Mouse (Mus musculus) megakaryocyte progenitor cell, adult 5-6 weeks (primary cell): ENCODE results near the gene Iqck. TPM values are rescaled to one million over a fixed set of nuclear protein-coding genes. Genes with fewer than 3 reads are reported as not detected.

Experiments used
- ATAC-seq: replicated peaks from 2 replicates; pipeline ENCODE4 v1.8.0; 2016; ENCODE audit warnings: mild to moderate bottlenecking, moderate TSS enrichment, inconsistent platforms; ENCODE audit not compliant: poor library complexity
- total RNA-seq, 2 experiments: library from RNA; stranded (forward) in 1 of 2; stranded (reverse) in 1 of 2; fragments of 157-497, 149-512 nt in 1 of 2; fragments of 200-1000 nt in 1 of 2; gene quantifications; 2 replicates each; pipeline versions ENCODE4 v1.2.3 to v1.2.4; 2015 to 2017

Gene Iqck
- total RNA-seq (2015) = 0.07 and 1.2 TPM in 2 replicates
- total RNA-seq (2017) = 1.2 and 2.5 TPM in 2 replicates

DNA sequence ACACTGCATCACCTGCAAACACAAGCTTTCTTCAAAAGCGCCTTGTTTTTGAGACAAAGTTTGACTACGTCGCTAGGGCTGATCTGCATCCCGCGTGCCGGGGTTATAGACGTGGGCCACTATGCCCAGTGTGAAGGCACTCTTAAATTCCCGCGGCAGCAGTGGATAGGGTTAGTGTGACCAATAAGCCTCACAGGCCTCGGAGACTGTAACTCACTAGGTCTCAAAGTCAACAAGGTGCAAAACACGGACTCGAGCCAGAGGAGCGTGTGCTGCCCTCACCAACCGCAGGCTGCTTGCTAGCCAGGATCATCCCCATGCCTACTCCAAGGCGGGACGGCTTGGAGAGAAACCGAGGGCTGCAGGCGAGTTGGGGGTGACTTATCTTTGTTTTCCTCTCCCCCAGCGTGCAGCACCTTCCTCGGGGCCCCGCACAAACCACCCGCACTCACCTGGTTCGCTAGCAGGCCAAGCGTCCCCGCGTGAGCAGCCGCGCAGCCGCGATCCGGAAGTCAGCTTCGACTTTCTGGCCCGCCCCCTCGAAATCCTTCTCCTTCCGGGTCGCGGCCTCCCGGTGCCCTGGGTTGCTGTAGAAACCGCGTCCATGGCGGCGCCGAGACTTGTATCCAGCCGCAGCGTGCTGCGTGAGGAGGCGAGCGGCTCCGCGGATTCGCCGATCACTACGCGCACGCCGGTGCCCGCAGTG is at the start of gene Iqck:
TSS of gene Iqck (plus strand) at position 582 of the 706 bp plus-strand sequence.
- ATAC-seq = peak; percentile 85

DNA sequence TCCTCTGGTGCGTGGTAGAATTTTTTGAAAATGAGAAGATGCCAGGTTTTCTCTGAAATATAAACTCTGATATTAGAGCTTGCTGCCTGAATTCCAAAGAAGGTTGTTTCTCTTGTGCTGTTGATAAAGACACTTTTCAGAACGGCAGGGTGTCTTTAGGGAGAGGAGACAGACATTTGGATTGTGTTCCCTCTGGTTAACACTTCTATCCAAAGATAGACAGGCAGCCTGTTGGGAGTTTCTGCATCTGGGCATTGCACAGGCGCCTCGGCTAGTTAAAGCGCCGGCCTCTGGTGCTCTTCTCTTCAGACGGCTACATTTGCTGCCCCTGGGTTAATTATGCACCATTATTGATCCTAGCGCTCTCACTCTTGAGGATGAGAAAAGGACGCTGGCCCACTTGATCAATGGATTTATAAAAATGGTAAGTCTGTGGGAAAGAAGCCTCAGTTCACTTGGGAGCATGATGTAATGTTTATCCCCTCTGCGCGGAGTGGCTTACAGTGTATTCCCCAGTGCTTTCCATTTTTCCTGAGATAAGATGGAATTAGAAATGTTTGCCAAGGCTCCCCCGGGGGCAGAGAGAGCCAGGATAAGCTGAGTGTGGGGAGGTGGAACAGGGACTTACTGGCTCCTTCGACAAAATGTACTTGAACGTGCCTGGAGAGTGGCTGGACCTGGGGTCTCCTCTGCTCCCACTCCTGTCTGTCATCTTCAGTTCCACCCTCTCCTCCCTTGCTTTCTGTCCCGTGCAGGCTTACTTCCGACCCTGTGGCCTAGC is 48.7 kb upstream of the Iqck start:
- ATAC-seq = no peak

DNA sequence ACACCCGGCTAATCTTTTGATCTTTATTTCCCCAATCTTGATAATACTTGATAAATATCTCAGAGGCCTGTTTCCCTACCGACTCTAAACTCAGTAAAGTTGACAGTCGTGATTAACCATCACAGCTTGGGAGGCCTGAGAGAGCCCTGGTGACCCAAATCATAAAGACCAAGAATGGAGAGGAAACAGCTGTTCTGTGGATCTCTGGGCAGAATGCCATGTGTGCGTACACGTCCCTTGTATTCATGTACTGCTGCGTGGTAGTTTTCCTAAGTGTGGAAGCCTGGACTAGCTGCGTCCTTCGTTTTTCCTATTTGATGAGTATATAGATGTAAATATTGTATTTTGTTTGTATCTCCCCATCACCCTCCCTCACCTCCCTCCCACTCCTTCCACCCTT is 47.7 kb upstream of the Iqck start:
- ATAC-seq = no peak

DNA sequence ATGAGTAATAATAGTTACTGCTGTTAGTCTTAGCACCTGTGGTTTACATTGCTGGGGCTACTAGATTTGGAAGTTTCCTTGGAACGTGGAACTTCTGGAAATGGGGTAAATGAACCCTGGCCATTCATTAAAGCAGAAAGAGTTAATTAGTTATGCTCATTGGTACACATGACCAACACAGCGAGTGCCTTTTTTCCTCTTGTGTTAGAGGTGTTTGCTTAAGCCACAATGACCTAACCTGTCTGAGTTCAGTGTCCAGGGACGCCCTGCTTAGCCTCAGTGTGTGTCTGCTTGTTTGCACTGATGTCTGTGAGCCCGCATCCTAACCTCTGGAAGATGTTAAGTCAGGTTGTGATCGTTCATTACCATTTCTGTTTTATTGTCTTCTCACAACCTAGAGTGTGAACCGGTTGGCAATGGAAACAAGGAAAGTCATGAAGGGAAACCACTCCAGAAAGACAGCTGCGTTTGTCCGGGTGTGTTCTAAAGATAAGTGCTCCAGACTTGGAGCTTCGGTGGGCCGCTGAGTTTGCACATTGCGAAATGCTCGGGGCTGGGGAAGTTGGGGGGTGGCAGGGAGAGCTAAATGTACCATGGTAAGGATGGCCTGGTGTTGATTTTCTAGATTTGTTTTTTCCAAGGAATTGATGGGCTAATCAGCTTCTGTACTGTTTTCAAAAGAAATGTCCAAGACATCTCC is 44.0 kb upstream of the Iqck start:
- ATAC-seq = peak; percentile 72

DNA sequence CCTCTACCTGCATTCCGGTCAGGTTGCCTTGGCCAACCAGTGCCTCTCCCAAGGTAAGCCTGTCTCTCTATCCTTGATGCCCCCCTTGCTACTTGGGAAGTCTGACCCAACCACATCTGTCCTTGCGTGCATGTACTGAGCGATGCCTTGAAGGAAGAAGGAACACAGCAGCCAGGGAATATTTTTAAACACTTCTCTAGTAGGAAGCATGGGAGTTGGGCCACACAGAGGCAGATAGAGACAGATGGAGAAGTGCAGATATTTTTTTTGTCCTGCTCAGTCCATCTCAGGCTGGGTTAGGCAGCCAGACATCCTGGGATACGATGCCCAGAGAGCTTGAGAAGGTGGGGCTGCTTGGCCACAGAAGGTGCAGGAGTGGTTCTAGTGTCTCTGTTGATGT is 42.0 kb upstream of the Iqck start:
- ATAC-seq = no peak

DNA sequence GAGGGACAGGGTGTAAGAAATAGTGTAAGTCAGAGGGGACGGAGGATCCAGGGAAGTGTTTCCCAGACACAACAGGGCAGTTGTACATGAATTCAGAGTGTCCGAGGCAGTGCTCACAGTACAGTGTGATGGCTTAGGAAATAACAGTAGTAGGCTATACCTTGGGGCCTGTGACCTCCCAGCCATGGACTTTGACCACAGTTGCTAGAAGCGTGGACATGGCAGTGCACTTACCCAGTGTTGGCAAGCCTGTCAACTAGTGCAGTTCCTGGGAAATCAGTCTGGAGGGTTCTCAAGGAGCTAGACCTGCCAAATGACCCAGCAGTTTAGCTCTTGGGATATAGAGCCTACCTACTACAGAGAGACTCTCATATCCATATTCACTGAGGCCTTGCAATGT is 39.3 kb upstream of the Iqck start:
- no peak for ATAC-seq

DNA sequence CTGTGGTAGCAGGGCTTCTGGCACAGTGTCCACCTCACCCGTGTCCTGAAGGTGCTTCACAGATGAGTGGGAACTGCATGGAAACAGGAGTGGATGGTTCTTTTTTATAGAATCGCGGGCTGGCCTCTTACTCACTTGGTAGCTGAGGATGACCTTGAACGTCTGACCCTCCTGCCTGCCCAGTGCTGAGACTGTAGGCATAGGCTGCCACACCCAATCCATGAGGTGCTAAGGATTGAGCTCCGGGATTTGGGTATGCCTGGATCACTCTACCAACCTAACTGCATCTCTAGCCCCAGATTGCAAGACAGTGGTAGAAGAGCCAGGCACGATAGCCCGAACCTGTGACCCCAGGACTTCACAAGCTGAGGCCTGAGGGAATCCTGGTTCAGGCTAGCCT is 37.8 kb upstream of the Iqck start:
- ATAC-seq = no peak

DNA sequence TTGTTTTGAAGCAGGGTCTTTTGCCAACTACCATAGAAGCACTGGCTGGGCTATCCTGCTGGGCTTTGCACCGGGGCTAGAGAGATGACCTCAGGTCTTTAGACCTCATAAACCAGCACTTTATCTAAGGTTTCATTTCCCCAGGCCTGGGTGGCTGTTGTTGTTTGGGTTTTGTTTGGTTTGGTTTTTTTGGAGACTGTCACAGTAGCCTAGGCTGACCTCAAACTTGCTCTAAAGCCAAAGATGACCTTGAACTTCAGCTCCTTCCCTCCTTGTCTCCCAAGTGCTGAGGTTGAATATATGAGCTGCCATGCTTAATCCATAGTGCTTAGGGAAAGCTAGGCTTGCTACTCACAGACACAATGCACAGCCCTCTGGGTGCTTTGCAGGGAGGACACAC is 35.9 kb upstream of the Iqck start:
- no peak for ATAC-seq

DNA sequence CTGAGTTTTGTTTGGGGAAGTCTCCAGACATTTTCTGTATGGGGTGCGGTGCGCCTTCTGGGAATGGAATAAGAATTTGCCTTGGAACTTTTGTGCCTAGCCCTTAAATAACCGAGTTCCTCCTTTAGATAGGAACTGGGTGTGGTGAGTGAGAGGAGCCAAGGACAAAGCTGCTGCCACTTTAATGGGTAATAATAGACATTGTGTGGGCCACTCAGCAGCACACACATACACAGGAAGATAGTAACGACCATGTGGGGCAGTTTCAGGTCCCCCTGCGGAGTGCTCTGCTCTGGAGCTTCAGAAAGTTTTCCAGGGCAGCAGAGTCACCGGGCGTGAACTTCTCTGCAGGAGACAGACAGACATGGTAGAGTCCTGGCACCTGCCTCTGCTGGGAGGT is 34.2 kb upstream of the Iqck start:
- peak; percentile 47 for ATAC-seq

DNA sequence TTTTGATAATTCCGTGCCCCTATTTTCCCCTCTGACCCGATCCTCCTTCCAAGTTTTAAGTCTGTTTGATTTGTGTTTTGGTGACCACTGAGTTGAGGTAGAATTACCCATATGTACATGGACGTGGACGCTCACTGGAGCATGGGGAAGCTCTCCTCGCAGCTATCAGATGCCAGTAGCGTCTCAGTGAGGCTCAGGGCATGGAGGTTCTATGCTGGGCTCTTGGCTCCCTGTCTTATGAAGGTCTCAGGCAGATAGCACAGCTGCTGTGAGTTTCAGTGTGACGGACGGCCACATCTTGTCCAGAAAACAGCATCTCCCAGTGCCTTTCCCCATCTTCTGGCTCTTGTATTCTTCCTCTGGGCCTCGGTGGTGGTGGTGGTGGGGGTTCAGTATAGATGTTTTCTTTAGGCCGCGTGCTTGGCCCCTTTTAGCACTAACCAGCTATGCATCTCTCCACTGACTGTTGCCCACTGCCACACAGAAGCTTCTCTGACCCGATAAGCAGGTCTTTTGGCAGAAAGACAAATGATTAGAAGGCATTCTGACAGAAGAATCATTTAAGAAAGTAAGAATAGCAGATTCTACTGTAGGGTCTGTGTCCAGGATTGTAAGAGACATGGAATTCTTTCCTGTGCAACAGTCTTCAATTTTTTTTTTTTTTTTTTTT is 33.5 kb upstream of the Iqck start:
- ATAC-seq = no peak; the same call in 1 of the 2 replicates

DNA sequence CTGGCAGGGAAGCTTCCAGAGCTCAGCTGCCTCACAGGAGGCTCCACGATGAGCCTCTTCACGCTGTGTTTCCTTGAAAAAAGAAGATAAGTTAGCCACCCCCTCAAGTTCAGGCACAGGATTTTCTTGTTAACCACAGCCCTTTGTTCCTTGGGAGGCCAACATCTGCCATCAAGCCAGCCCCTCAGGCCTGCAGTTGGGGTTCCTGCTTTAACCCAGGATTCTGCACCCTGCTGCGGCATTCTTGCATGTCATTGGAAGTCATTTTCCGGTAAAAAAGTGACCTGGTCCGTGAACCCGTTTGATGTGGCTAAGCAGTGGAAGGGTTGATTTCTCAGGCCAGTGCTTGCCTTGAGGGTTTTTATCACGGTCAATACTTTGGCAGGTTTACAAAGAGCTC is 31.1 kb upstream of the Iqck start:
- no peak for ATAC-seq

DNA sequence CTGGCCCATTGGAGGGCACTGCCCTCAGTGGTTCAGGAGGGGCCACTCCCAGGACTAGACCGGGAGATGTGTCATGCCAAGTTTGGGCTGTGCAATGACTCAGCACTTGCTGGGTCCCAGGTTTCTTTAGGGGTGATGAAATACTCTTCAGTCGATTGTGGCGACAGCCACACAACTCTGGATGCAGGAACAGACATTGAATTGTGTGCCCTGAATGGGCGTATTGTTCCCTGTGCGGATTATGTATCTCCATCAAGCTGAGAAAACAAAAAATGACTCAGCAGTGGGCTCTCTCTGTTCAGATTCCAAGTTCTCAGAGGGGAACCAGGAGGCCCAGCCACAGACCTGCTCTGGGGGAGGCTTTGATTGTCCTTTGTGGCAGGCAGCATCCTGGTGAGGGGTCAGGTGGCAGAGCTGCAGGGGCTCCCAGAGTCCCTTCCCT is 27.6 kb upstream of the Iqck start:
- peak; percentile 83 for ATAC-seq

DNA sequence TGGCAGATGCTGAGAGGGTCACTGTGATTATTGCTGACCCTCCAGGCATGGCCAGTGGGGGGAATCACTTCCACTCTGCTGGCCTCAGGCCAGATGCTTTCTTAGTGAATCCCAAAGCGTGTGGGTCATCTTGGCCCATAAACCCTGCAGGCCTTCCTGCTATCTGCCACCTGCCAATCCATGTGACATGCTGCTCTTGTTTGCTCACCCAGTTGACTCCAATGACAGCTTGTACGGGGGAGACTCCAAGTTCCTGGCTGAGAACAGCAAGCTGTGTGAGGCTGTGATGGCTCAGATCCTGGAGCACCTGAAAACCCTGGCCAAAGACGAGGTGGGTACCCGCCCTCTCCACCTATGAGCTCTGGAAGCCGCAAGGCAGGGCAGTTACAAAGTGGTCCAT is 17.7 kb upstream of the Iqck start:
- ATAC-seq = no peak

DNA sequence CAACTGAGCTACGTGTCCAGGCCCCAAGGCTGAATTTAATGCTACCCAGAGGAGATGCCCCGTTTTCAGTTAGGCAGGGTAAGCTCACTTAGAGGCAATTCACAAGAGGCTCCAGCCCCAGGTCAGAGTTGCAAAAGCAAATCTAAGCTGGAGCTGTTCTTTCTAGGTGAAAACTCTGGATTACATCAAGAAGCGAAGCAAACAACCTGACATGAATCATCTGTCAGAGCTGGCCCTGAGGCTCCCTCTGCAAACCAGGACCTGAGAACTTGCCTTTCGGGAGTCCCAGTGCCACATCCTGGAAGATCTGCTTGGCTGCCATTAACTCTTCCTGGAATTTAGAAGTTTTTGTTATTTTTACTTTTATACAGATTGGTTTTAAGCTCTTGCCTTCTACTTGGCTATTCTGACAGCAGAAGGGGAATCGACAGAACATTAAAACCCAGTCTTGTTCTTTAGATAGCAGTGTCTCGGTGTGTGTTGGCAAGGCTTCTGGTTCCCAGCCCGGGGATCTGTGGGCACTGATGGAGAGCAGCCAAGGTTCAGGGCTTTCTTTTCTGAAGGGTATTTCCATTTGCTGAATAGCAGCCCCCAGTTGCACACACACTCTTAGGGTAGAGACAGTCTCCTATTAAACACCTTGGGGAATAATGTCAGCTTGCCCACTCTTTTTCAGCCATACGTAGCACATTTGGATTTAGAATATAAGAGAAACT is 14.4 kb upstream of the Iqck start:
- no peak for ATAC-seq

DNA sequence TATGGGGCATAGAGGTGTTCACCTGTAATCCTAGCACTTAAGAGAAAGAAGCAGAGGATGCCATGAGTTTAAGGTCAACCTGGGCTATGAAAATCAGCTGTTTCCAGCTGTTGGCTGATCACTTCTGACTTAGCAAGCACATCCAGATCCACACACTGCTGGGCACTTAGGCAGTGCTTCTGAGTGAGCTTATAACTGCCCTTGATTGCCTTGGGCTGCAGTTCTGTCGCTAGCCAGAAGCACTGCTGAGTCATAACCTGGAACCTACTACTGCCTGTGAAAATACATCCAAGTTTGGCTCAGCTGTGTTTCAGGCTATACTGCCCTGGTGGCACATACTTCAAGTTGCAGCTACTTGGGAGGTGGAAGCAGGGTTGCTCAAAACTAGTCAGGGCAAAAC is 13.8 kb upstream of the Iqck start:
- ATAC-seq = peak; percentile 43

DNA sequence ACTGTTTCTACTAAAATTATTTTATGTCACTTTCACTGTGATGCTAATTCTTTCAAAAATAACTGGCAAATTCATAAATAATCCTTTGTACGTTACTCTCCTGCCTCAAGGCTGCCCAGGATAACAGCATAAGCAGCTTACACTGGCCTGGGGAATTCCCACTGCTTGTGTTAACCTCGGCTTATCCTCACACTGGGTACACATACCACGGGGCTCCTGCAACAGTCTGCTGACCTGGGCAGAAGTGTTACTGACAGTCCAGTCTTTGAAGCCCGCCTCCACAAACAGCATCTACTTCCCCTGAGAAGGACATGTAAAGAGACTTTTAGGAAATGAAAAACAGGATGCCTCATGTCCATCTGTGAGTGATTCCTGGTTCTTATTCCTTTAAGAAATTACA is 12.6 kb upstream of the Iqck start:
- ATAC-seq = no peak

DNA sequence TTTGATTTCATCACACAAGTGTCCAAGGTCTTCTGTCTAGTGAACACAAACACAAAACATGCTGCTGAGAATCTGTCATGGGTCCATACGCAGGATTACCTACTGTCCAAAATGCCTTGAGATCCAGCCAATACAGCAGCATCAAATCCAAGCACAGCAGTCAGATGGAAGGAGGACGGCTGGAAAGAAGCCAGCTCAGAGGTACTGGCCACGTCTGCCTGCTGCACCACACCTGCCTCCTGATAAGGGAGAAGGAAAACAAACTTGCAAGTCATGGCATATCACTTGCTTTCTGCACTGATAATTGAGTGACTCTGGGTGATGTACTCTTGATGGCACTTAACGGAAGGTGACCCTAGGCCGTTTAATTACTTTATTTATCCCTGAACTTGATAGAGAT is 10.4 kb upstream of the Iqck start:
- ATAC-seq = no peak

DNA sequence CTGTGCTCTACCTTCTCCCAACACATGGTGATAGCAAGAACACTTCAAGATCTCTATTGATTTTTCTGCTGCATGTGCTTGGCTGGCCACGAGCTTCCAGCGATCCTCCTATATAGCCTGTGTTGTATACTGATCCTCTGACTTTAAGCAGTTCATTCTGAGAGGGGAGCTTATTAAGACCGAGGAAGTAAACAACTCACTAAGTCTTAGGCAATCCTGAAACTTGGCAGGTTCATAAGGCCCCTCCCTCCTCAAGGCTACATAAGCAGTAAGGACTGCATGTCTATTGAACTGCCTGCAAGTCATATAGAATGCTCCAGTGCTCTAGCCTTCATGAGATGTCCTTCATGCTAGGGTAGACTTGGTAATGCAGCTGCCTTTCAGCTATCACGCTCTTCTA is 9.2 kb upstream of the Iqck start:
- ATAC-seq = no peak

DNA sequence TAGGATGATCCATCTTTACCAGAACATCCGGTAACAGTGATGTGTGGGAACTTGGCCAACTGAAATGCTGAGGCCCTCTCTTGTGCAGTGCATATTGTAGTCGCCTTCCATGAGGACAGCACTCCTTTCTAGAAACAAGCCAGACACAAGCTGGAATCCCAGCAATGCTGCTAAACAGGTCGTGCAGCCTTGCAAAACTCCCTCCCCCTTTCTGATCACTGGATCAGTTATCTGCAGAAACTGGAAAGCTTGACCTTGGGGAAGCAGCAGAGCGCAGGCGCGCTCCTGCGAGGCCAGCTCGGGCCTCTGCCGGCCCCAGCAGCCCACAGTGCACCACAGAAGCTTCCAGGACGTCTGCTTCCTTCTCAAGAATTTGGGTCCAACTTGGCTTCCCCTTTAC is 6.8 kb upstream of the Iqck start:
- no peak for ATAC-seq

DNA sequence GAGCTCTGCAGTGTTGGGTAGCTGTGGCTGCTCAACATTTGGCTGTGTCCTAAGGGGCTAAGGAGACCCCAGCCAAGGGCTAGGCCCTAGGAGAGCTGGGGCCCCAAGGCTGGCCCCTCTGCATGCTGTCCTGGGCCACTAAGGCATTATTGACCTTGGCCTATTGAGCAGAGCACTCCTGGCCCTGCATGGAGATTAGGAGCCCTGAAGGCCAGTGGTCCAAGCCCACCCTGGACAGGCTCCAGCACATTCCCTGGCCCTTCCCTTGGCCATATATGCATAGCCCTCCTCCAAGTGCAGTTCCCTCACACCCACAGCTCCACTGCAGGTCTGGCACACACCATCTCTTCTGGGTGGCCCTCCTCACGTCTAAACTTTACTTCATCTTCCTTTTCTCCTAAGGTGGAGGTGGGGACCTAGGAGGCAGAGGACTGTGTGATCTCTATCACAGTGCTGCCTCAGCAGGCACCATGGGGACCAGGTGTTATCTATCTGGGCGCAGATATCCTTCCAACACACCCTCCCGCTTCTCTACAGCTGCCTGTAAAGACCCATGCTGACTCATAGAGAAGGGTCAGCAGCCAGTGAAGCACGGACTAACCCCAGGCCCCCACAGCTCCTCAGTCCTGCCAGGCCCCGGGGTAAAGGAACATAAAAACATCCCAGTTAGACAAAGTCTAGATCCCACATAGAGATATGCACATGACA is 5.9 kb upstream of the Iqck start:
- ATAC-seq = no peak
